Mouse (Mus musculus): ENCODE results near the gene B230217C12Rik. TPM values are rescaled to one million over a fixed set of nuclear protein-coding genes. Genes with fewer than 3 reads are reported as not detected.

Gene B230217C12Rik
- polyA plus RNA-seq, 1 experiment = 4.9 TPM

DNA sequence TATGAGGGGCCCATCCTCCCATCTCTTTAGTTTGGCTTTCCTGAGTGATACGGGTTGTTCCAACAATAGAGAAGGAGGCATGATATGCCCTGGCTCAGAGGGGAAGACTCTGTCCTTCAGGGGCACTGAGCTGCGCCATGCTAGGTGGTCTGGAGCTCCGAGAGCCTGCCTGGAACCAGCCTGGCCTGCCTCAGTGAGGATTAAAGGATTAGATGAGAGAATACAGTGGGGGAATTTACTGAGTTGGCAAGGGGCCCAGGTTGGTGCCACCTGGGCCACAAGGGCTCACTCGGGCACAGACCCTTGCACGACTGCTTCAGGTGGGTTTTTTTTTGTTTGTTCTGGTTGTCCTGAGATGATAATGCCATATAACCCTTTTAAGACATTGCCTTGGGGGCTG is 24.4 kb upstream of the B230217C12Rik start:
- TF ChIP-seq CEBPB (IDR thresholded peaks at IDR 0.05; ENCODE audit: low read depth) (no peak), FOSL1 (IDR thresholded peaks at IDR 0.05; ENCODE audit: insufficient read depth, low read length, poor library complexity, severe bottlenecking) (no peak), MAX (IDR thresholded peaks at IDR 0.05) (no peak), USF1 (IDR thresholded peaks at IDR 0.05; ENCODE audit: low read depth) (no peak), MYOD1 (IDR thresholded peaks at IDR 0.05; ENCODE audit: control insufficient read depth, insufficient read length, low read depth) (no peak), CTCF (IDR thresholded peaks at IDR 0.05; ENCODE audit: control insufficient read depth, insufficient read depth, insufficient read length) (no peak), MYOG (IDR thresholded peaks at IDR 0.05; ENCODE audit: control insufficient read depth, extremely low read depth, insufficient read length) (no peak)
- Histone ChIP-seq H3K79me3 (ENCODE audit: low read depth) (peaks cover 90% of the 10 kb centered on the region), H3K79me2 (ENCODE audit: control insufficient read depth, insufficient read depth) (peaks cover 100% of the 10 kb centered on the region), H3K36me3 (ENCODE audit: control insufficient read depth, insufficient read depth) (peaks cover 99% of the 10 kb centered on the region), H3K27me3 (ENCODE audit: control insufficient read depth, insufficient read depth, insufficient read length) (no peaks in the 10 kb centered on the region), H3K4me3 (ENCODE audit: insufficient read depth, poor library complexity, severe bottlenecking) (no peak overlapping the region), H3ac (ENCODE audit: control insufficient read depth, insufficient read length, low read depth) (no peak overlapping the region)

- Histone ChIP-seq H3K79me3 (ENCODE audit: low read depth) (peaks cover 90% of the 10 kb centered on the region), H3K27me3 (ENCODE audit: control insufficient read depth, insufficient read depth, insufficient read length) (no peaks in the 10 kb centered on the region), H3K36me3 (ENCODE audit: control insufficient read depth, insufficient read depth) (peaks cover 99% of the 10 kb centered on the region), H3K79me2 (ENCODE audit: control insufficient read depth, insufficient read depth) (peaks cover 100% of the 10 kb centered on the region), H3ac (ENCODE audit: control insufficient read depth, insufficient read length, low read depth) (no peak overlapping the region), H3K4me3 (ENCODE audit: insufficient read depth, poor library complexity, severe bottlenecking) (no peak overlapping the region)
- TF ChIP-seq MYOD1 (IDR thresholded peaks at IDR 0.05; ENCODE audit: control insufficient read depth, insufficient read length, low read depth) = no peak
Observed at GRCm38 (mm10) chr11:97816916-97817315, 23.7 kb upstream of the B230217C12Rik start.

- H3K79me2 ChIP-seq (ENCODE audit: control insufficient read depth, insufficient read depth) = peaks cover 100% of the 10 kb centered on the region
- no peak overlapping the region for H3ac ChIP-seq (ENCODE audit: control insufficient read depth, insufficient read length, low read depth)
- H3K4me3 ChIP-seq (ENCODE audit: insufficient read depth, poor library complexity, severe bottlenecking) = no peak overlapping the region
- peaks cover 92% of the 10 kb centered on the region for H3K79me3 ChIP-seq (ENCODE audit: low read depth)
- no peak for TF ChIP-seq MYOD1 (IDR thresholded peaks at IDR 0.05; ENCODE audit: control insufficient read depth, insufficient read length, low read depth)
- TF ChIP-seq CTCF (IDR thresholded peaks at IDR 0.05; ENCODE audit: control insufficient read depth, insufficient read depth, insufficient read length) = no peak
- TF ChIP-seq MYOG (IDR thresholded peaks at IDR 0.05; ENCODE audit: control insufficient read depth, extremely low read depth, insufficient read length) = no peak
- no peak for TF ChIP-seq FOSL1 (IDR thresholded peaks at IDR 0.05; ENCODE audit: insufficient read depth, low read length, poor library complexity, severe bottlenecking)
- TF ChIP-seq USF1 (IDR thresholded peaks at IDR 0.05; ENCODE audit: low read depth) = no peak
- no peak for TF ChIP-seq MAX (IDR thresholded peaks at IDR 0.05)
- TF ChIP-seq CEBPB (IDR thresholded peaks at IDR 0.05; ENCODE audit: low read depth) = no peak
- H3K36me3 ChIP-seq (ENCODE audit: control insufficient read depth, insufficient read depth) = peaks cover 99% of the 10 kb centered on the region
- H3K27me3 ChIP-seq (ENCODE audit: control insufficient read depth, insufficient read depth, insufficient read length) = no peaks in the 10 kb centered on the region
Observed at GRCm38 (mm10) chr11:97817379-97817778, 23.2 kb upstream of the B230217C12Rik start.

DNA sequence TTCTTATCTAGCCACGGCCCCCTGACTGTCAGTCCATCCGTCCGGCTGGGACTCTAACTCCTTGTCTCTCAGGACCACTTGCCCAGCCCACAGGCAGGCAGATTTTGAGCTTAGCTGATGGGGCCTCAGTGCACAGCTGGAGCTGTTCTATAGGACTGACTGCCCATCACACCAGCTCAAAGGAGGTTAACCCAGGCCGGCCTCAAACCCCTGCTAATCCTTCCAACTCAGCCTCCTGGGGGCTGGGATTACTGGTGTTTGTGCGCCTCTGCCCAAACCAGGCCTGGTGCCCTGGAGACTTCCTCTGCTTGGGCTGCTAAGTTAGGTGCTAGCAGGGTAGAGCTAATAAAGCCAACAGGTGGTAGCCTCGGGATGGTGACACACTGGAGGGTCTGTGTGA is 22.6 kb upstream of the B230217C12Rik start:
- Histone ChIP-seq H3K36me3 (ENCODE audit: control insufficient read depth, insufficient read depth) (peaks cover 99% of the 10 kb centered on the region), H3K79me3 (ENCODE audit: low read depth) (peaks cover 92% of the 10 kb centered on the region), H3ac (ENCODE audit: control insufficient read depth, insufficient read length, low read depth) (no peak overlapping the region), H3K79me2 (ENCODE audit: control insufficient read depth, insufficient read depth) (peaks cover 100% of the 10 kb centered on the region), H3K27me3 (ENCODE audit: control insufficient read depth, insufficient read depth, insufficient read length) (no peaks in the 10 kb centered on the region), H3K4me3 (ENCODE audit: insufficient read depth, poor library complexity, severe bottlenecking) (no peak overlapping the region)
- no peak for TF ChIP-seq CEBPB (IDR thresholded peaks at IDR 0.05; ENCODE audit: low read depth)
- no peak for TF ChIP-seq MYOG (IDR thresholded peaks at IDR 0.05; ENCODE audit: control insufficient read depth, extremely low read depth, insufficient read length)
- no peak for TF ChIP-seq CTCF (IDR thresholded peaks at IDR 0.05; ENCODE audit: control insufficient read depth, insufficient read depth, insufficient read length)
- no peak for TF ChIP-seq MYOD1 (IDR thresholded peaks at IDR 0.05; ENCODE audit: control insufficient read depth, insufficient read length, low read depth)
- no peak for TF ChIP-seq USF1 (IDR thresholded peaks at IDR 0.05; ENCODE audit: low read depth)
- no peak for TF ChIP-seq FOSL1 (IDR thresholded peaks at IDR 0.05; ENCODE audit: insufficient read depth, low read length, poor library complexity, severe bottlenecking)
- no peak for TF ChIP-seq MAX (IDR thresholded peaks at IDR 0.05)

GRCm38 (mm10) chr11:97818571-97818970 is 22.0 kb upstream of the B230217C12Rik start:
- peaks cover 98% of the 10 kb centered on the region for H3K36me3 ChIP-seq (ENCODE audit: control insufficient read depth, insufficient read depth)
- TF ChIP-seq MYOG (IDR thresholded peaks at IDR 0.05; ENCODE audit: control insufficient read depth, extremely low read depth, insufficient read length) (no peak), FOSL1 (IDR thresholded peaks at IDR 0.05; ENCODE audit: insufficient read depth, low read length, poor library complexity, severe bottlenecking) (no peak), MYOD1 (IDR thresholded peaks at IDR 0.05; ENCODE audit: control insufficient read depth, insufficient read length, low read depth) (no peak), CTCF (IDR thresholded peaks at IDR 0.05; ENCODE audit: control insufficient read depth, insufficient read depth, insufficient read length) (no peak), CEBPB (IDR thresholded peaks at IDR 0.05; ENCODE audit: low read depth) (no peak), MAX (IDR thresholded peaks at IDR 0.05) (no peak), USF1 (IDR thresholded peaks at IDR 0.05; ENCODE audit: low read depth) (no peak)

DNA sequence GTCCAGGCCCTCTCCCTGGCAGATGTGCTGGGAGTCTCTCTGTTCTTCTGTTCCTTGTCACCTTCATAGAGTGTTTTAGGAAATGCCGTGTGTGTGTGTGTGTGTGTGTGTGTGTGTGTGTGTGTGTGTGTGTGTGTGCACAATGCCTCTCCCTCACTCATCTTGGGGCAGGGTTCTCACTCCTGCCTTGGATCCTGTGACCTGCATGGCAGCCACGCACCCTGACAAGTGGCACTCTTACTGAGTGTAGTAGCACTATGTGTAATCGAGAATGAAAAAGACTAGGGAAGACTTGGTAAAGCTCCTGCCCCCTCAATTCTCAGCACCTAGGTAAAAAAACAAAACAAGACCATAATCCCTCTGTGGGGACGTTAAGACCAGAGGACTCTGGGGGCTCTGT is 21.5 kb upstream of the B230217C12Rik start:
- H3K79me2 ChIP-seq (ENCODE audit: control insufficient read depth, insufficient read depth) = peaks cover 100% of the 10 kb centered on the region
- H3K79me3 ChIP-seq (ENCODE audit: low read depth) = peaks cover 89% of the 10 kb centered on the region
- peaks cover 98% of the 10 kb centered on the region for H3K36me3 ChIP-seq (ENCODE audit: control insufficient read depth, insufficient read depth)
- no peaks in the 10 kb centered on the region for H3K27me3 ChIP-seq (ENCODE audit: control insufficient read depth, insufficient read depth, insufficient read length)
- no peak overlapping the region for H3ac ChIP-seq (ENCODE audit: control insufficient read depth, insufficient read length, low read depth)
- no peak for TF ChIP-seq CEBPB (IDR thresholded peaks at IDR 0.05; ENCODE audit: low read depth)
- TF ChIP-seq FOSL1 (IDR thresholded peaks at IDR 0.05; ENCODE audit: insufficient read depth, low read length, poor library complexity, severe bottlenecking) = no peak
- TF ChIP-seq USF1 (IDR thresholded peaks at IDR 0.05; ENCODE audit: low read depth) = no peak
- TF ChIP-seq MYOD1 (IDR thresholded peaks at IDR 0.05; ENCODE audit: control insufficient read depth, insufficient read length, low read depth) = no peak
- no peak for TF ChIP-seq MYOG (IDR thresholded peaks at IDR 0.05; ENCODE audit: control insufficient read depth, extremely low read depth, insufficient read length)
- no peak for TF ChIP-seq MAX (IDR thresholded peaks at IDR 0.05)
- no peak for TF ChIP-seq CTCF (IDR thresholded peaks at IDR 0.05; ENCODE audit: control insufficient read depth, insufficient read depth, insufficient read length)
- no peak overlapping the region for H3K4me3 ChIP-seq (ENCODE audit: insufficient read depth, poor library complexity, severe bottlenecking)

More at GRCm38 (mm10) chr11:97818571-97818970, 22.0 kb upstream of the B230217C12Rik start:
- Histone ChIP-seq H3ac (ENCODE audit: control insufficient read depth, insufficient read length, low read depth) (no peak overlapping the region), H3K27me3 (ENCODE audit: control insufficient read depth, insufficient read depth, insufficient read length) (no peaks in the 10 kb centered on the region), H3K4me3 (ENCODE audit: insufficient read depth, poor library complexity, severe bottlenecking) (no peak overlapping the region), H3K79me2 (ENCODE audit: control insufficient read depth, insufficient read depth) (peaks cover 100% of the 10 kb centered on the region), H3K79me3 (ENCODE audit: low read depth) (peaks cover 91% of the 10 kb centered on the region)
